Mouse (Mus musculus) heart, adult 2 months (tissue): ENCODE measurements around the gene Sds.

Source experiments
- CTCF ChIP-seq: fragments of 200-600 bp; IDR thresholded peaks from 2 replicates; pipeline ENCODE4 v1.8.1; 2022; ENCODE audit warnings: antibody characterized with exemption, mild to moderate bottlenecking, moderate library complexity
- POLR2A ChIP-seq: fragments of 200-500 bp; IDR thresholded peaks from 2 replicates; pipeline ENCODE4 v1.6.1; 2011; ENCODE audit warnings: mild to moderate bottlenecking, low read depth, low read length, control low read depth; ENCODE audit not compliant: insufficient read depth

DNA sequence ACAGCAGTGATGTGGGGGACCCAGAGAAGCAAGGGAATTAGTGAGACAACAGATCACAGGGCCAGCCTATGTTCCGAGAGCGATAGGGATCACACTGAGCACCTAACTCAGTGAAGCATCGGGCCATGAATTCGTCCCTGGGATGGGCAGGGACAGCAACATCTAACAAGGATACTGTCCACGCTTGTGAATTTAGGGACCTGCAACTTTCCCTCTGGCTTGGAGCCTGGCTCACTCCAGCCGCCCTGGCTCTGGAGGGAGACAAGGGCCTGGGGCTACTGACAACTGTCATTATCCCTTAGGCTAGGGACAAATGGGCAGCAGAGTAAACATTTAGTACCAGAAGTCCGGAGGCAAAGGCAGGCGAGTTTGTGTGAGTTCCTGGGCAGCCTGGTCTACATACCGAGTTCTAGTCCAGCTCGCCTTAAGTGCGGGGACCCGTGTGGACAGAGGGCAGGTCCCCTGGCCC lies 26.4 kb downstream of the Sds start:
- TF ChIP-seq POLR2A (no peak), CTCF (no peak)
